Mouse (Mus musculus) B cell, adult 2 months (primary cell): ENCODE results near the gene Spsb1.
A peak's percentile ranks its signal among the peaks of the same experiment; 100 is the strongest.

Experiments used
- DNase-seq, 2 experiments: peaks; one replicate each; pipeline ENCODE4 v3.0.0; 2022

Spsb1 gene

DNA sequence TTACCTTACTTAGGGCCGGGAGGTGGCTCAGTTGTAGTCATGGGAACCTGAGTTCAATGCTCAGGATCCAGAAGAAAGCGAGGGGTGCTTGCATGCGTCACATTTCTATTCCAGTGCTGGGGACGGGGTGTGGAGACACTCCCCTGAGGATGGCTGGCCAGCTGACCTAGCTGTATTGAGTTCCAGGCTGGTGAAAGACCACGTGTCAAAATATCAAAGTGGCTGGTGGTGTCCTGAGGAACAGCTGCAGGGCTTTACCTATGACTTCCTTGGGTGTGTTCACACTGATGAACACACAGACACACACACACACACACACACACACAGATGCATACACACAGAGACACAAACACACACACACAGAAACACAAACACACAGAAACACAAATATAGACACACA is 73.9 kb downstream of the Spsb1 start:
- DNase-seq = no peak

DNA sequence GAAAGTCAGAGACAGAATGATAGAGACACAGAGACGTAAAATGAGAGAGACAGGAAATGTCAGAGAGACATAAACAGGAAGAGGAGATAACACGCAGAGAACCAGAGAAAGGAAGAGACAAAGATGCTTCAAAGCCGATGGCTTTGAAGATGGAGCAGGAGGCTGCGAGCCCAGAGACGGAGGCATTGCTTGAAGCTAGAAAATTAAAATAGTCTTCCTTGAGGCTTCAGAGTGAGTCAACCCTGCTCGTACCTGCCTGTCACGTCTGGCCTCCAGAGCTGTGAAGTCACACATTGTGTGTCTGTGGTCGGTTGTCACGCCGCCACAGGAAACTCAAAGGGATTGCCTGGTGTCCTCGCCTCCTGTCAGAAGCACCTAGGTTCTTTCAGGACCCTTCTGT is 74.9 kb downstream of the Spsb1 start:
- no peak for DNase-seq

DNA sequence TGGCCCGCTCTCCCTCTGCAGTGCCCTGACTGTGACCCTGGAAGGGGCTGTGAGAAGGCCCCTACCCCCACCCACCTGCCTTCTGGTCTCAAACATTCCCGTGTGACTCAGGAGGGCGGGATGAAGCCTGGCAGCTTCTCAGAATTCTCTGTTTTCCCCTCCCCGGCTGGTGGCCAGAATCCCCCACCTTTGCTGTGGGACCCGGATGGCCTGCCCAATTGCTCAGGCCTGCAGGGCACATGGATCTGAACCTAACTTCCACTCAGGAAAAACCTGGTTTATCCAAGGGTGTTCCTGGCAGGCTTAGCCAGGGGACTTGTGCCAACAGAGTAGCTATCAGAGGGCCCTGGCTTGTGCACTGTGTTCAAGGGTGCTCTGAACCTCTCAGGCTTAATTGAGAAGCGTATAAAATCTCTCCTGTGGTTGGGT is 76.8 kb downstream of the Spsb1 start:
- no peak for DNase-seq

DNA sequence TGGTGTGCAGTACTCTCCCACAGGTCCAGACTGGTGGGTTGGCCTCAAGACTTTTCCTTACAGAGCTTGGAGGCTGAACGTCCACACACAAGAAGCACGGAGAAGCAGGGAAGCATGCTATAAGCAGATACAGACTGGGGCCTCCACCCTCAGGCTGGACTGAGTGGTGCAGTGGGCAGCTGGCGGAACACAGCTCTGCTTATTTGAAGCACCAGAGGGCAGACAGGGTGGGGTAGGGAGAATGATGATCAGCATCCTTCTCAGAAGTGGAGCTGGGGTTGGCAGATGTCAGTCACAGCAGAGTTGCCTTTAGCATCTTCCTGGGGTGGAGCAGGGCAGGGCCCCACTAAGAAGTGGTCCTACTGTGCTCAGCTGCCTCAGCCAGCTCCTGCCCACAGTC is 77.6 kb downstream of the Spsb1 start:
- DNase-seq = no peak

- DNase-seq = no peak
These were observed 78.1 kb downstream of the Spsb1 start for GRCm38 (mm10) chr4:149876761-149877160.

DNA sequence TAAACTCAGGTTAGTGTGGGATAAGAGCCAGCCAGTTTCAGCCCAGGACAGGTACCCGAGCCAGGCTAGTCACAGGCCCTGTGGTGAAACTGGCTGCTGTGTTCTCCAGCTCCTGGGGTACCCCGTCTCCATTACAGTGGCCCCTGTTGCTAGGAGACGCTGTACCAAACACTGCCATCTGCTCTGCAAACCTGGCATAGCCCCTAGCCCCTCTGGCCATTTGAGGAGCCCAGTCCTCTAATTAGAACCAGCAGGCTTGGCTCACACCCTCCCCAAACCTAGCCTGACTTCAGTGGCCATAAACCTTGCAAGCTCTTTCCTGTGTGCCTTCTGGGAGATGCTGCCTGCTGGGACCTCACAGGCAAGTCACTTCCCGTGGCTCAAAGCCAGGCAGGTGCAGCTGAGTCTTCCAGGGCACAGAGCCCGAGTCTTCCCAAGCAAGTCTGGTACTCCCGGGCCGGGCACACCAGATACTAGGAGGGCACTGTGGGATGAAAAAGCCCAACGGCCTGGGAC is 78.8 kb downstream of the Spsb1 start:
- no peak for DNase-seq

GRCm38 (mm10) chr4:149875296-149875695 is 79.5 kb downstream of the Spsb1 start:
- DNase-seq = no peak

DNA sequence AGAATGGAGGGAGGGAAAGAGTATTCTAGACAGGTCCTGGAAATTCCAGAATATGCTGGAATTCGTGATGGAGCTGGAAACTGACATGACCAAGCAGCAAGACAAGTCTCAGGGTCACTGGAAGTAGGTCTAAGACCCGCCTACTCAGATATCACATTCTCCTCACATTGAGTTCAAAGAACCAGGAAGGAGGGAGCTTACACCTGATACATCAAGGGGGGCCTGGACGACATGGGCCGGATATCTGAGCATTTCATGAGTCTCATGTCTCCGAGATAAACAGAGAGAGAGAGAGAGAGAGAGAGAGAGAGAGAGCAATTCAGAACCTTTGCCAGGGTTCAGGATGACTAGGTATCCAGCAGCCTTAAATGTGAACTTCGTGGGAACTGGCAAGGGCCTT is 82.6 kb downstream of the Spsb1 start:
- no peak for DNase-seq

GRCm38 (mm10) chr4:149871582-149871981 is 83.3 kb downstream of the Spsb1 start:
- DNase-seq = no peak

DNA sequence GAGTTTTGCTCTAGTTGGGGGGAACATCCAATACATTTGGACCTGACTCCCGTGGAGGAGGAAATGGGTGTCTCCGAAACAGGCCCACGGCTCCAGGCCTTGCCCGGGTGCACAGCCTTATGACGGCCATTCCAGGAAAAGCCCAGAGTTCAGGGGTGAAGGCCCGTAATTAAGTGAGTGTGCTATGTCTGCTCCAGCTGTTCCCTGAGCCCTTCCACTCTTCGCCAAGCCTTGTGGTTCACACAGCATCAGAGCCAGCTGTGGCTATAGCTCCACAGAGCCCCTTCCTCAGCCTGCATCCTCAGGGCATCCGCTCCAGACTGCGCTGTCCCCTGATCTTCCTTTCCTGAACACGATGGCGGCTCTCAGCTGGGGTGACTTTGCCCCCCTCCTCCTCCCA is 83.8 kb downstream of the Spsb1 start:
- DNase-seq = no peak

DNA sequence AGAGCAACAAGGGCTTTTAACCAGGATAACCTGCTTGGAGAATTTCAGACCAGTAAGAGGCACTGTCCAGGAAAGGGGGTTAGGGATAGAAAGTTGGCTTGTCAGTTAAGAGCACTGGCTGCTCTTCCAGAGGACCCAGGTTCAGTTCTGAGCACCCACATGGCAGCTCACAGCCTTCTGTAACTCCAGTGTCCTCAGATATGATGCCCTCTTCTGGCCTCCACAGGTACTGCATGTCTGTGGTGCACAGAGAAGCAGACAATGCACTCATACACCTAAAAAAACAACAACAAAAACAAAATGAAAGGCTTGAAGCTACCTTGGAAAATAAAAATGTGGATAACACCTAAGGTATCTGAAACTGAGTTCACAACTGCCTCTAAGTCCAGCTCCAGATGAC is 84.4 kb downstream of the Spsb1 start:
- peak; percentile 51 to 55 for DNase-seq

- peak; percentile 19 to 27 for DNase-seq
These were observed 86.1 kb downstream of the Spsb1 start for GRCm38 (mm10) chr4:149868725-149869124.

- DNase-seq = no peak
These were observed 86.8 kb downstream of the Spsb1 start for GRCm38 (mm10) chr4:149868009-149868408.

DNA sequence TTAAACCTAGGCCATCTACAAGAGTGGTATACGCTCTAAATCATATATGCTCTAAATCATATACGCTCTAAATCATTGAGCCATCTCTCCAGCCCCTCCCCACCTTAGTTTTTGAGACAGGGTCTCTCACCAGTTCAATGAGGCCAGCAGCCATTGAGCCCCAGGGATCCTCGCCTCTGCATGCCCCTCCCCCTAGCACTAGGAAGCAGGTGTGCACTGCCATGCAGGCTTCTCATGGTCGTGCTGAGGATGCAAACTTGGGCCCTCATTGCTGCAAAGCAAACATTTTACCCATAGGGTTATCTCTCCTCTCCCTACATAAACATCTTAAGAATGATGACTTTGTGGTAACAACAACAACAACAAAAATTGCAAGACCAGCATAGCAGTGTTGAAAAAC is 87.5 kb downstream of the Spsb1 start:
- DNase-seq = no peak

DNA sequence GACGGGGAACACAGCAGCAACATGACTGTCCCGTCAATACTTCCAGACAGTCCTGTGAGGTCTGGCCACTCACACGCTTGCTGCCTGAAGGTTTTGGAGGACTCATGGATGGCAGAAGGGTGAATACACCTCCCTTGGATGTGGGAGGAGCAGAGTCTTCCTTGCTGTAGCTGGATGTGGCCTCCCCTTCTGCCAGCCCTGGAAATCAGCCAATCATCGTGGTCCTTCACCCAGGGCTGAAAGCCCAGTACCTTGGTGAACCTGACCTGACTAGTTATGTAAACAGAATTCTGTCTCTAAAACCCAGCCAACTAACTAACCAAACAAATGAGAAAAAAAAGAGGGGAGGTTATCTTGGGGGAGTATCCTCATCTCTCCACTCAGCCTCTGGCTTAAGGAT is 90.4 kb downstream of the Spsb1 start:
- DNase-seq = no peak

DNA sequence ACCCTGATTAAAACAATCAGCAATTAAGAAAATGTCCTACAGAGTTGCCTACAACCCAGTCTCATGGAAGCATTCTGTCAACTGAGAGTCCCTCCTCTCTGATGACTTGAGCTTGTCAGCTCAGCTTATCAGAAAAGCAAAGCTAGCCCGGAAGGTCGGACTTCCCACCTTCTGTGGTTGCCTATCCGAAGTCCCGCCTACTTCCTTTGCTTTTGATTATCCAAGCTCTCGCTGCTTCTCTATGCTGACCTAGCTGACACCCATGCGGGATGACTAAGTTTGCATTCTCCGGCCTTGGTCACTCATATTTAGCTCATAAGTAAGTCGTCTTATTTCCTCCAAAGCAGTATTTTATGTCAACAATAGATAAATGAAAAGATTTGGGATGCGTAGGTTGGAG is 91.3 kb downstream of the Spsb1 start:
- DNase-seq = no peak

GRCm38 (mm10) chr4:149860393-149860792 is 94.5 kb downstream of the Spsb1 start:
- DNase-seq = no peak

- no peak for DNase-seq
These were observed 96.3 kb downstream of the Spsb1 start for GRCm38 (mm10) chr4:149858584-149858983.

GRCm38 (mm10) chr4:149858097-149858496 is 96.7 kb downstream of the Spsb1 start:
- DNase-seq = no peak

DNA sequence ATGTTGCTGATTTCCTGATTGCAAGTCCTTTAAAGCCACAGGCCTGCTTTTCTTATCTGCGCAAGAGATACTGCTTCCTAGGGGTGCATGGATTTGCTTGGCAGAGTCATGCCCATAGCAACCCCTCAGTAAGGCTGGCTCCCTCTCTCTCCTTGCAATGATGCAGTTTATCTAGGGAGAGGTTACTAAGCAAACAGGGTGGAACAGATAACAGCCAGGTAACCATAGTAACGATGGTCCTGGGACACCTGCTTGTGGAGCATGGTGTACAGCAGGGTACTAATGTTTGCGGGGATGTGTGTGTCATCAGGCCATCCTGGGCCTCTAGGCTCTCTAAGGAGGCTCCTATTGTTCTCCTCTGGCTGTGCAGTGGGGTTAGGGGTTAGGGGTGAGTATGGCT is 97.2 kb downstream of the Spsb1 start:
- no peak for DNase-seq

- DNase-seq = peak; percentile 82 to 83
These were observed 98.7 kb downstream of the Spsb1 start for GRCm38 (mm10) chr4:149855892-149856807.

DNA sequence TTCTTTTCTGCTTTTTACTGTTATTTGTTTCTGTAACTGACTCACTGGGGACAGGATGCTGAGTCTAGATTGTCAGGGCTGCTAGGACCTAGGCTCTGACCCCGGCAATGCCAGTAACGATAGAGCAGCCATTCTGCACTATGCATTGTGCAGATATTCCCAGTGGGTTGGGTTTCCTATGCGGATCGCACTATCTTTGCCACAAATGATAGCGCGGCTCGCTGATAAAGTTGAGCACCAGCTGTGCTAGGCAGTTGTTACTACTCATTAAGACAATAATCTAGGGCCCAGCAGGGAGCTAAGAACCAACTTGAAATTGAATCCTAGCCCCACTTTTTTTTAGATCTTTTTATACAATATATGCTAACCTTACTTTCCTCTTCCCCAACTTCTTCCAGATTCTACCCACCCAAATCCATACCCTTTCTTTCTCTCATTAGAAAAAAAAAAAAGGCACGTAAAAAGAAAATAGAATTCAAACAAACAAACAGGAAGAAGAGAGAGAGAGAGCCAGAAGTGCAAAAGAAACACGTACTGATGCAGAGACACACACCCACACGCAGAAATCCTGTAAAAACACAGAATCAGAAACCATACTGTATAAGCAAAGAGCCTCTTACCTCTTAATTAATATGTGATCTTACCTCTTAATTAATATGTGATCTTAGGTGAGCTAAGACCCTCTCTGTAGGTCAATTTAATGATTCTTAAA is 99.5 kb downstream of the Spsb1 start:
- no peak for DNase-seq

GRCm38 (mm10) chr4:149854770-149855169 is 100.1 kb downstream of the Spsb1 start:
- DNase-seq = peak in 1 of 2 experiments; percentile 35

DNA sequence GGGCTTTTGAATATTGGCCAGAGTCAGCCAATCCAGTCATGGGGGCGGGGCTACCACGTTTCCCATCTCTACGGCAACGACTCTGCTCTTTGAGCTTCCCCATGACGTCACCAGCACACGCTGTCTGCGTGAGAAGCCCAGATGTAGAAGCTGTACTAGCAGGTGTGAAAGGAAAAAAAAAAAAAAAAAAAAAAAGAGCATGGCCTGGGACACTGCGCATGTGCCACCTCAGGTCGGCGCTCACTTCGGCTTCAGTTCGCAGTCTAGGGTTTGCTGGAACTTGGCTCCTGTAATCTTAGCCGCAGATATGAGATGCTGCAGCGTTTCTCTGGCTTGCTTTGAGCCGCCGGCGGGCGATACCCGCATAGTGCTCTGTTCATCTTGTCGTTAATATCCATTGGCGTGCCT is 100.5 kb downstream of the Spsb1 start:
- peak; percentile 82 to 86 for DNase-seq
